Mouse (Mus musculus): ENCODE results near the gene Nfx1. TPM values are rescaled to one million over a fixed set of nuclear protein-coding genes. Genes with fewer than 3 reads are reported as not detected.

Gene Nfx1
- polyA plus RNA-seq, 1 experiment from 2014 or later = 104 TPM

DNA sequence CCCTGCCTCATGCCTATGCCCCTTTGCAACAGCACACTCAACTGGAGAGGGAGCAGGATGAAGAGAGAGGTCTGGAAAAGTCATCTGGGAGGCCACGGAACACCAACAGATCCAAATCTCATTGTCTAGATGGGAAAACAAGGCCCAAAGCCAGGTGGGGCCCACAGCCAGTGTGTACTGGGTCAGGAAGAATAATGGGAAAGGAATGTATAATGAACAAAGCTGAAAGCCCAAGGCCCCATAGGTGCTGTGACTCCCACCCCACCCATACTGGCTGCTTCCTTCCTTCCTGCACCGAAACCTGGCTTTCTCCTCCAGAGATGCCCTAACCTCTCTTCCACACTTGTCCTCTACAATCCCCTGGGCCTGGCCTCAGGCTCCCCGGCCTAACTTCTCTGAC, 60.5 kb downstream of the Nfx1 start:
- no peaks in the 10 kb centered on the region for H3K9me3 ChIP-seq
- no peak overlapping the region for H3K27ac ChIP-seq
- no peak for ATAC-seq (ENCODE audit: low FRiP score)
- no peaks in the 10 kb centered on the region for H3K27me3 ChIP-seq
- H3K4me3 ChIP-seq (replicated peaks) = no peak overlapping the region
- H3K9ac ChIP-seq = no peak overlapping the region
- peaks cover 11% of the 10 kb centered on the region; the same call in 1 of the 2 replicates for H3K36me3 ChIP-seq (replicated peaks)
- WGBS = 90% methylated on average over 3 of the region's 3 CpGs
- H3K4me2 ChIP-seq = no peak overlapping the region
- no peaks in the 10 kb centered on the region for H3K4me1 ChIP-seq

DNA sequence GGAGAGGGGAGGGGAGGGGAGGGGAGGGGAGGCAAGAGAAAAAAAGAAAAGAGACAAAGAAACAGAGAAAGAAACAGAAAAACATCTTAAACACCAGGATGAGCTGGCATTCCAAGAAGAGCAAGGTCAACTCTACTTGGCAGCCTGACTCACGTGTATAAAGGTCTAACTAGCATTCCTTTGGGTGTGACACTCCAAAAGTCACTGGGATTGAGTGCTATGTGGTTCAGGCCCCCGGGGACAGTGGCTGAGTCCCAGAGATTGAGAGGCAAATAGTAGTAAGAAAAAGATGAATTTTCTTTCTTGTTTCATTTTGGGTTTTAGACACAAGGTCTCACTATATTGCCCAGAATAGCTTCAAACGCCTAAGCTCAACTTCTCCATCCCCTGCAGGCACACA, 67.2 kb downstream of the Nfx1 start:
- no peak overlapping the region for H3K27ac ChIP-seq
- no peaks in the 10 kb centered on the region for H3K9me3 ChIP-seq
- no peak overlapping the region for H3K4me2 ChIP-seq
- 66% methylated on average over 3 of the region's 3 CpGs for WGBS
- no peaks in the 10 kb centered on the region for H3K4me1 ChIP-seq
- no peak for ATAC-seq (ENCODE audit: low FRiP score)
- no peaks in the 10 kb centered on the region for H3K36me3 ChIP-seq (replicated peaks)
- no peak overlapping the region for H3K9ac ChIP-seq
- no peak overlapping the region for H3K4me3 ChIP-seq (replicated peaks)
- no peaks in the 10 kb centered on the region for H3K27me3 ChIP-seq

DNA sequence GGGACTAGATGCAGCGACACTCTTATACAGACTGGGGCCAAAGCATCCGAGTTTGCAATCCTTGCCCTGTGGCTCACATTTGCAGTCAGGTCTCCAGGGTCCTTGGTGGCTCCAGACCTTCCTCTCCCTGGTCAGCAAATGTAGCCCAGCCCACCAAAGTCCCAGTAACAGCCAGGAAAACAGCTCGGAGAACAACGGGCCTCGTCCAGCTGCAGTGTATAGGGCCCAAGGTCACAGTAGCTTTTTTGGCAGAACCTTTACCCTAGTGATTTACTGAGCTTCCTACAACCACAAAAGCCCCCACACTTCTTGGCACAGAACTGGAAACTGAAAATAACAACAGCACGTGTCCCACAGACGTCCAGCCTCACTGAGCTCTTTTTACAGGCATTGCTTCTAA, 70.3 kb downstream of the Nfx1 start:
- Histone ChIP-seq H3K4me2 (no peak overlapping the region), H3K36me3 (replicated peaks) (no peaks in the 10 kb centered on the region), H3K9me3 (no peaks in the 10 kb centered on the region), H3K4me3 (replicated peaks) (no peak overlapping the region), H3K4me1 (no peaks in the 10 kb centered on the region), H3K27ac (no peak overlapping the region), H3K9ac (no peak overlapping the region), H3K27me3 (no peaks in the 10 kb centered on the region)
- ATAC-seq (ENCODE audit: low FRiP score) = no peak
- 87% methylated on average over 7 of the region's 7 CpGs for WGBS

DNA sequence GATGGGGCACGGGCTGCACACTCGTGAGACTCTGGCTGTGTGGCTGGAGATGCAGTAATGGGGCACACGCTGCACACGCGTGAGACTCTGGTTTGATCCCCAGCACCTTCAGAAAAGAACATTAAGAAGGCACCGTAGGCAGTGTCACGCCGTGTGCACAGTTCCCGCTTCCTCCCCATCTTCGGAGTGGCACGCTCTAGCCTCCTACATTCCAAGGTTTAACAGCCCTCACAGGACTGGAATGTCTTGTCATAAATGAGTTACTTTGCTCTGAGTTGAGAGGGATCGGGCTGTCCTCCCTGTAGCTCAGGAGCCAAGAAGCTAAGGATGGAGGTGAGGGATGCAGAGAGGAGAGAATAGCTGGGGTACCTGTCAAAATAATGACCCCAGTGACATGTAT, 72.2 kb downstream of the Nfx1 start:
- no peaks in the 10 kb centered on the region for H3K27me3 ChIP-seq
- H3K4me1 ChIP-seq = no peaks in the 10 kb centered on the region
- H3K9ac ChIP-seq = no peak overlapping the region
- 83% methylated on average over 12 of the region's 12 CpGs for WGBS
- H3K4me2 ChIP-seq = no peak overlapping the region
- ATAC-seq (ENCODE audit: low FRiP score) = no peak
- H3K27ac ChIP-seq = no peak overlapping the region
- no peaks in the 10 kb centered on the region for H3K9me3 ChIP-seq
- H3K36me3 ChIP-seq (replicated peaks) = no peaks in the 10 kb centered on the region
- no peak overlapping the region for H3K4me3 ChIP-seq (replicated peaks)

DNA sequence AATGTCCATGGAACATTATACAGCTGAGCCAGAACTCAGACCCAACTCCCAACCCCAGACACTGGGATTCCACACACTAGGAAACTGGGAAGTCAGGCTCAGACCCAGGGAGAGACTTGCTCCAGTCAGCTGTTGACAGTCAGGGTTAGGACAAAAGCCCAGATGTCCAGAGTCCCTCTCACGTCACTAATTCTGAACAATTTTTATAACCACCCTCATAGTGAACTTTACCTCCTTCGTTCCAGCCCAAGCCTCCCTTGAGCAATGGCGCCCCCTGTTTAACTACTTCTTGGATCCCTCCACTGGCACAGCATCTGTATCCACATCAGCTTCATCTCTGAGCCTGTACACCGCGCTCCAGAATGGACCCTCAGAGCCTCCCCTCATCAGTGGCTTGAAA, 73.3 kb downstream of the Nfx1 start:
- Histone ChIP-seq H3K27me3 (no peaks in the 10 kb centered on the region), H3K9ac (no peak overlapping the region), H3K4me3 (replicated peaks) (no peak overlapping the region), H3K4me2 (no peak overlapping the region), H3K36me3 (replicated peaks) (no peaks in the 10 kb centered on the region), H3K27ac (no peak overlapping the region), H3K9me3 (no peaks in the 10 kb centered on the region), H3K4me1 (no peaks in the 10 kb centered on the region)
- WGBS = 69% methylated on average over 5 of the region's 5 CpGs
- ATAC-seq (ENCODE audit: low FRiP score) = no peak

DNA sequence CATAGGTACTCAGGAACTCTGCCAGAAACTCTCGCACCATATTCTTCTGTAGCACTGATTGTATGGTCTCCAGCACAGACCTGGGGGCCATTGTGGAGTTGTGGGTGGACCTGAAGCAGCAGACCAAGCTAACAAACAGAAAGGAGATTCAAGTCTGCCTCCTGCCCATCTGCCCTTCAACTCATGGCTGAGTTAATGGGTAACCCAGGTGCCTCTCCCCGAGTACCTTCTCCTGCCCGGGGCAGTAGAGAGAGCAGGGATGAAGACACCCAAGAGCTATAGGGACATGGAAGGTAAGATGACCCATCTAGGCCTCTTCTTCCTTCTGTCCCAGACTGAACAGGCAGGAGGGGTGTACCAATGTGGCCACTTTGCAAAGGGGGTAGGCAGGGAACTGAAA, 74.6 kb downstream of the Nfx1 start:
- Histone ChIP-seq H3K27ac (no peak overlapping the region), H3K9me3 (no peaks in the 10 kb centered on the region), H3K36me3 (replicated peaks) (no peaks in the 10 kb centered on the region), H3K4me2 (no peak overlapping the region), H3K27me3 (no peaks in the 10 kb centered on the region), H3K9ac (no peak overlapping the region), H3K4me3 (replicated peaks) (no peak overlapping the region), H3K4me1 (no peaks in the 10 kb centered on the region)
- no peak for ATAC-seq (ENCODE audit: low FRiP score)
- WGBS = 92% methylated on average over 3 of the region's 3 CpGs

DNA sequence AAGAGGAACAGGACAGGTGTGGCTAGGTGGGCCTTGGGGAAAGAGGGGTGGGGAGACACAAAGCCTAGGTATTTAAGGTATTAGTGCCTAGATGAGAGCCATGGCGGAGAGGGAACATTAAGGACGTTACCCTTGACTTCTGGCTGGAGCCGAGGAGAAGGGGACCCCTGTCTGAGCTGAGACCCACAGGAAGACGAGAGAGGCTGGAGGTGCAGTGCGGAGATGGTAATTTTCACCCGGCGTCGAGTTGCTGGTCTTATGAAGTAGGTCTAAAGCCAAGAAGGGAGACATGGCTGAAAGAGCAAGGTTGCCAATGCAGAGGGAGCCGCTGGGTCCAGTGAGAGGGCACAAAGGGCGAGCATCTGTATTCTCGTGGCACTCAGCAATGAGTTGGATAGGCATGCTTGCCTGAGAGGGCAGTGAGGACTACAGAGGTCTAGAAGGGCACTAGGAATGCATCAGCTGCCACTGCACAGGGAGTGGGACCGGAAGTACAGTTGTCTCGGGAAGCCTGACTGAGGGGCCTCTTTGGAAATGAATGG, 75.6 kb downstream of the Nfx1 start:
- no peak for ATAC-seq (ENCODE audit: low FRiP score)
- 84% methylated on average over 13 of the region's 13 CpGs for WGBS
- H3K9me3 ChIP-seq = no peaks in the 10 kb centered on the region

DNA sequence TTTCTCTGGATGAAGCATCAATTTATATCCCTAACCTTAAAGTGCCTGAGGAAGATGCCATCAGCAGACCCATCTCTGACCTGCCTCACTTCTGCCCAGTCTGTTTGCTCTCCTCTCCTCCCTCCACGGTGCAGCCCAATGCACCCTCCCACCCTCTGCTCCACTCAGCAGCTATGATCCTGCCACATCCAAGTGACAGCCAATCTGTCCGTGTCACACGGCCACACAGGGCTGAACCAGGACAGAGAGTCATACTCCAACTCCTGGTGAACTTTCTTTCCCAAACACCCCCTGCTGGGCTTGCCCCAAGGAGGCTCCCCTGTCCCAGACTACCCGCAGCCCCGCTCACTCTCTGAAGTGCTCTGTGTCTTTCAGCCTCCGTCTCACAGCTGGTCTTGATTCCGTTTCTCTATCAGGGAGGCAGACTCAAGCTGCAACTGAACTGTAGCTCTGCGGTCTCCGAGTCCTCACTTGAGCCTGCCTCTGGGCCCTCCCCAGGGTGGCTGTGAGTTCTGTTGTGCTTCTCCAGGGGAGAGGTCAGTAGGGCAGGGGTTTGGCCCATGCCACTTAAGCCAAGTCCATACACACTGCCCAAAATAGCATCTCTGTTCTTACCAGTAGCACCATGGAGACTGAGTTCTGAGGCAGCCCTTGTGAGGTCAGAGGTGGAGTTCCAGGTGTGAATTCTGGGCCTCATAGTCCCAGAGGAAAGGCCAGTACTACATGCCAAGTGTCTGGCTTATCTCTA, 77.0 kb downstream of the Nfx1 start, which contains the start of gene Aqp7:
Aqp7 (minus strand) TSS at position 616 of the 748 bp plus-strand sequence.
- H3K4me2 ChIP-seq = no peak within 1 kb of the TSS
- no peak for ATAC-seq (ENCODE audit: low FRiP score)
- H3K36me3 ChIP-seq (replicated peaks) = no peaks in the 10 kb centered on the region
- H3K27ac ChIP-seq = no peak within 1 kb of the TSS
- no peaks in the 10 kb centered on the region for H3K27me3 ChIP-seq
- 55% methylated on average over 9 of the region's 9 CpGs for whole genome bisulfite sequencing
- no peak within 1 kb of the TSS for H3K4me3 ChIP-seq (replicated peaks)
- H3K9ac ChIP-seq = no peak within 1 kb of the TSS
- no peaks in the 10 kb centered on the region for H3K4me1 ChIP-seq
- no peaks in the 10 kb centered on the region for H3K9me3 ChIP-seq

More for the DNA sequence above, 75.6 kb downstream of the Nfx1 start:
- no peaks in the 10 kb centered on the region for H3K27me3 ChIP-seq
- H3K4me1 ChIP-seq = no peaks in the 10 kb centered on the region
- no peak overlapping the region for H3K4me2 ChIP-seq
- H3K27ac ChIP-seq = no peak overlapping the region
- H3K4me3 ChIP-seq (replicated peaks) = no peak overlapping the region
- no peak overlapping the region for H3K9ac ChIP-seq
- H3K36me3 ChIP-seq (replicated peaks) = no peaks in the 10 kb centered on the region

DNA sequence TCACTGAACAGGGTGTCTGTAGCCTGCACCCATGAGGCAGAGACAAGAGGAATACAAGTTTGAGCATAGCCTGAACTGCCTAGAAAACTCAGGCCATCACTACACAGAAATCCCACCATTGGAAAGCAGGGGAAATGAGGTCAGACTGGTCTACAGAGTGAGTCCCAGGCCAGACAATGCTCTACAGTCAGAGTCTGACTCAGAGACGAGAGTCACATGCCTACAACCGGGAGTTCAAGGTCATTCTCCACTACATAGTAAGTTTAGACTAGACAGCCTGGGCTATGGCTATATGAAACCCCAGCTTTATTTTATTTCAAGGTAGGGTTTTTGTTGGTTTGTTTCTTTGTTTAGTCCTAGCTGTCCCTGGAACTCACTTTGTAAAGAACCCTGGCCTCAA, 78.2 kb downstream of the Nfx1 start:
- no peaks in the 10 kb centered on the region for H3K9me3 ChIP-seq
- no peaks in the 10 kb centered on the region for H3K36me3 ChIP-seq (replicated peaks)
- ATAC-seq (ENCODE audit: low FRiP score) = no peak
- WGBS = 63% methylated on average over 2 of the region's 2 CpGs
- H3K4me2 ChIP-seq = no peak overlapping the region
- no peak overlapping the region for H3K4me3 ChIP-seq (replicated peaks)
- H3K27ac ChIP-seq = no peak overlapping the region
- H3K4me1 ChIP-seq = no peaks in the 10 kb centered on the region
- no peaks in the 10 kb centered on the region for H3K27me3 ChIP-seq
- no peak overlapping the region for H3K9ac ChIP-seq

DNA sequence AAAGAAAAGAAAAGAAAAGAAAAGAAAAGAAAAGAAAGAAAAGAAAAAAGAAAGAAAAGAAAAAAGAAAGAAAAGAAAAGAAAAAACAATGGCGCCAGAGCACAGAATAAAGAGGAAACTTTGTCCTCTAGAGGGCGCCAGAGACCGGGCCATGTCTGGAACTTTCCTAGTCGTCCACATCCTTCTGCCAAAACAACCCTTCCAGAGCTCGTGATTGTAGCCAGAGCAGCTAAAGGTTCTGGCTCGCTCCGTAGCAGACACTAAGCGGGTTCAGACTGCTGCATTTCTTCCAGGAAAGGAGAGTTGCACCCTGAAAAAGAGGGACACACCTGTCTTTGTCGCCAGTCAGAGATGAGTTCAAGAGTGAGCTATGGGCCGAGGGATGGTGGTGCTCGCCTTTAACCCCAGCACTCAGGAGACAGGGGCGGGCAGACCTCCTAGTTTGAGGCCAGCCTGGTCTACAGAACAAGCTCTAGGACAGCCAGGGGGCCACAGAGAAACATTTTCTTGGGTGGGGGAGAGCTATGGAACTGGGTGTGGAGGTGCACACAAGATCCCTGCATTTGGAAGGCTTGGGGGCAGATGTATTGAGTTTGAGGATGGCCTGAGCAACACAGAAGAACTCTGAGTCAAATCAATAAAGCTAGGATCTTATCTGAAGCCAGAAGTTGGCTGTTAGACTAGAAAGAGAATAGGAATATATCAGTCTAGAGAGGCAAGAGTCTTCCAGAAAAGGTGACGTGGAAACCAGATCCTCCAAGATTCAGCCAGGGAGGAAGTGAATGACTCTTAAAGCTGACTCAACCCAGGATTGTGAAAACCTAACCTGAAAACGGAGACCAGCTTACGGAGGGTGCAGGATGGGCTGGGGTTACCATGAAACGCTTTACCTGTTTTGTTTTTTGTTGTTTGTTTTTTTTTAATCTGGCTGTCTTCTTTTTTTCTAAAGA, 80.3 kb downstream of the Nfx1 start:
- Histone ChIP-seq H3K36me3 (replicated peaks) (no peaks in the 10 kb centered on the region), H3K27ac (no peak overlapping the region), H3K27me3 (no peaks in the 10 kb centered on the region), H3K9me3 (no peaks in the 10 kb centered on the region), H3K4me1 (no peaks in the 10 kb centered on the region), H3K4me2 (peak overlapping the region; percentile 39), H3K4me3 (replicated peaks) (no peak overlapping the region), H3K9ac (peak overlapping the region; percentile 17; the same call in 1 of the 2 replicates)
- WGBS = 36% methylated on average over 16 of the region's 16 CpGs
- ATAC-seq (ENCODE audit: low FRiP score) = peak; percentile 82; the same call in 1 of the 2 replicates

DNA sequence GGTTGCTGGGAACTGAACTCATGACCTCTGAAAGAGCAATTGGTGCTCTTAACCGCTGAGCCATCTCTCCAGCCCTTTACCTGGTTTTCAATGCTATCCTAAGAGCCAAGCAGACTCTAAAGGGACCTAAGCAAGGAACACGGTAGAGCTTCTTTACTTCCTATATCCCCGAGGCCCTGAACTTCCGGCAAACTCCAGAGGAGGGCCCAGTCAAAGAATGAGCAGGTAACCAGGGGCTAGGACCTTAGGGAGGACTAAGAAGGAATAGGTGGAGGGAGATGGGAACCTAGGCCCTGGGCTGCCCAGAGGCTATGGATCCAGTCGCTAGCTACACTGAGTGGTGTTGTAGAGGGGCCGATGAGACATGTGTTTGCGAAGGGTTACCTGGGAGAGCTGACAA, 81.1 kb downstream of the Nfx1 start:
- Histone ChIP-seq H3K27me3 (no peaks in the 10 kb centered on the region), H3K9me3 (no peaks in the 10 kb centered on the region), H3K4me1 (no peaks in the 10 kb centered on the region), H3K27ac (no peak overlapping the region), H3K4me3 (replicated peaks) (no peak overlapping the region), H3K36me3 (replicated peaks) (no peaks in the 10 kb centered on the region), H3K4me2 (no peak overlapping the region), H3K9ac (no peak overlapping the region)
- ATAC-seq (ENCODE audit: low FRiP score) = no peak
- 79% methylated on average over 7 of the region's 7 CpGs for WGBS

DNA sequence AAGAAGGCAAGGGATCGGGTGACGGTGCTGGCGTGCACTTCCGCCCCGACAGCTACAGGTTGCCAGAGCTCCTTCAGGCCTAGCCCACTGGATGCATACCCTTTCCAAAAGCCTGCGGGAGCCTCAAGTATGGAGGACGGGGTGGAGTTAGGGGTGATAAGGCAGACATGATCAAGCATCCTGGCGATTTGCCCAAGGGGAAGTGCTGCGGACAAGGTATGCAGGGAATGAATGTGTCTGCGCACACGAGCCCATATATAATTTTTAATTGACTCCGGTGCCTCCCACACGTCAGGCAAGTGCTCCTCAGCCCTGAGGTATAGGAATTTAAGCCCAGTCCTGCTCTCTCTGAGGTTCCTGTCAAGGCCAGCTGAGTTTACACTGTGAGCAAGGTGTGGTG, 84.4 kb downstream of the Nfx1 start:
- no peak overlapping the region for H3K4me2 ChIP-seq
- no peak for ATAC-seq (ENCODE audit: low FRiP score)
- whole genome bisulfite sequencing = 85% methylated on average over 13 of the region's 13 CpGs

More for the DNA sequence above, 84.4 kb downstream of the Nfx1 start:
- Histone ChIP-seq H3K9ac (no peak overlapping the region), H3K27me3 (no peaks in the 10 kb centered on the region), H3K27ac (no peak overlapping the region), H3K4me3 (replicated peaks) (no peak overlapping the region), H3K9me3 (no peaks in the 10 kb centered on the region), H3K36me3 (replicated peaks) (no peaks in the 10 kb centered on the region), H3K4me1 (no peaks in the 10 kb centered on the region)
